Mouse (Mus musculus) olfactory bulb, adult 2 months (tissue): ENCODE results near the gene Man2a2.

Source experiments
- CTCF ChIP-seq: fragments of 200-500 bp; IDR thresholded peaks from 2 replicates; pipeline ENCODE4 v1.5.1; 2012; ENCODE audit warnings: low read depth, mild to moderate bottlenecking, low read length, moderate library complexity; ENCODE audit not compliant: insufficient read depth
- POLR2A ChIP-seq: fragments of 200-500 bp; IDR thresholded peaks from 2 replicates; pipeline ENCODE4 v1.6.1; 2012; ENCODE audit warnings: mild to moderate bottlenecking, low read depth, low read length, moderate library complexity; ENCODE audit not compliant: insufficient read depth

DNA sequence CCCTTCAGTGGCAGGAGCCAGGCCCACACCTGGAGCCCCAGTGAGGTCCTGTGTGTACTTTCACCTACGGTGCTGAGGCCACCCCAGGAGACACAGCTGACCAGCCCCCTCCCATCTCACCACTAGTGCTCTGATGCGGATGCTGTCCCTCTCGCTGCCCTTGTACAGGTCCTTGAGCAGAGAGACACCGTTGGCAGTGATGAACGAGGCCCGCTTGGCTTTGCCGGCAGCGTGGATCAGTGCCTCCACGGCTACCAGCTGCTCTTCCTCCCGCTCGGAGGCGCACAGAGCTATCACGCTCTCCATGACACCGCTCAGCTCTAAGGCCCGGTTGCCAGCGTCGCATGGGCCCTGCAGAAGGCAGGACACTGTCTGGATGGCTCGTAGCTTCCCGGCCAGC is 39.7 kb downstream of the Man2a2 start:
- no peak for TF ChIP-seq POLR2A
- TF ChIP-seq CTCF, result no peak
